Mouse (Mus musculus) E14TG2a.4 (cell line): Measurements from ENCODE around the gene Caskin1.

ENCODE experiments used
- H3K27me3 ChIP-seq: 2 replicates; pipeline ENCODE4 v1.6.1; 2014; ENCODE audit warnings: low read length, control low read depth; ENCODE audit not compliant: insufficient read depth
- H3K36me3 ChIP-seq: 2 replicates; pipeline ENCODE4 v1.6.1; 2014; ENCODE audit warnings: low read length, control low read depth; ENCODE audit not compliant: insufficient read depth
- H3K4me1 ChIP-seq: replicated peaks from 2 replicates; pipeline ENCODE4 v1.6.1; 2014; ENCODE audit warnings: low read depth, low read length, control low read depth
- H3K4me3 ChIP-seq: replicated peaks from 2 replicates; pipeline ENCODE4 v1.5.1; 2014; ENCODE audit warnings: mild to moderate bottlenecking, low read length
- H3K9me3 ChIP-seq: 2 replicates; pipeline ENCODE4 v1.6.1; 2014; ENCODE audit warnings: low read length, control low read depth
- CTCF ChIP-seq: conservative IDR thresholded peaks from 2 replicates; pipeline ENCODE4 v1.5.1; 2014; ENCODE audit warnings: low read length
- NANOG ChIP-seq: IDR thresholded peaks from 2 replicates; pipeline ENCODE4 v1.6.1; 2014; ENCODE audit warnings: borderline replicate concordance, low read length, mixed read lengths
- POU5F1 ChIP-seq: IDR thresholded peaks from 2 replicates; pipeline ENCODE4 v1.6.1; 2014; ENCODE audit warnings: low read length, borderline replicate concordance

Gene Caskin1

DNA sequence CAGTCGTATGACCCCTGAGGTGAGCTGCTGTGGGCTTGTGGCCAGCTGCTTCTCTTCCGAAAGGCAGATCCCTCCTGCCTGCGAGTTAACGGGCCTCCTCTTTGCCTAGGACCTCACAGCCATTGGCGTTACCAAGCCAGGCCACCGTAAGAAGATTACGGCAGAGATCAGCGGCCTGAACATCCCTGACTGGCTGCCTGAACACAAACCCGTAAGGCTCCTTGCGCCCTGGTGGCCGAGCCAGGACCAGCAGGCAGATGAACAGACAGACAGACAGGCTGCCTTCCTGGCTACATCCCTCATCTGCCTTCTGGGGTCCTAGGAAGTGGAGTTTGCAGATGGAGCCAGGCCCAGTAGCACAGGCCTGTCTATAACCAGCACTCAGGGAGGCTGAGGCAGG lies 13.8 kb downstream of the Caskin1 start:
- Histone ChIP-seq H3K9me3 (no peaks in the 10 kb centered on the region), H3K4me3 (no peak overlapping the region), H3K4me1 (peaks cover 42% of the 10 kb centered on the region), H3K36me3 (no peaks in the 10 kb centered on the region), H3K27me3 (peaks cover 46% of the 10 kb centered on the region)
- TF ChIP-seq CTCF = peak; percentile 40
- no peak for TF ChIP-seq POU5F1
- no peak for TF ChIP-seq NANOG

DNA sequence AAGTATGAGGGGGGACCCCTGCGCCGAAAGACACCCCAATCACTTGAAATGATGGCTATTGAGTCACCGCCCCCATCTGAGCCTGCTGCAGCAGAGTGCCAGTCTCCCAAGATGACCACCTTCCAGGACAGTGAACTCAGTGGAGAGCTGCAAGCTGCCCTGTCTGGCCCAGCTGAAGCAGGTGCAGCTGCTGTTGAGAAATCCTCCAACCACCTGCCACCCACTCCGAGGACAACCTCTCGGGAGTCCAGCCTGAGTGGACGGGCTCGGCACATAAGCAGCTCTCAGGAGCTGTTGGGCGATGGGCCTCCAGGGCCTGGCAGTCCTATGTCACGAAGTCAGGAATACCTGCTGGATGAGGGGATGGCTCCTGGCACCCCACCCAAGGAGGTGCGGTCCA lies 15.7 kb downstream of the Caskin1 start:
- Histone ChIP-seq H3K4me3 (peak overlapping the region; percentile 64), H3K9me3 (no peaks in the 10 kb centered on the region), H3K27me3 (peaks cover 48% of the 10 kb centered on the region), H3K36me3 (peaks cover 15% of the 10 kb centered on the region), H3K4me1 (peaks cover 60% of the 10 kb centered on the region)
- TF ChIP-seq CTCF (no peak), NANOG (no peak), POU5F1 (no peak)

- no peaks in the 10 kb centered on the region for H3K9me3 ChIP-seq
- H3K27me3 ChIP-seq = peaks cover 48% of the 10 kb centered on the region
- H3K4me1 ChIP-seq = peaks cover 61% of the 10 kb centered on the region
- H3K36me3 ChIP-seq = peaks cover 28% of the 10 kb centered on the region
- TF ChIP-seq NANOG = no peak
- no peak for TF ChIP-seq CTCF
- TF ChIP-seq POU5F1 = no peak
- peak overlapping the region; percentile 64 for H3K4me3 ChIP-seq
Measured at GRCm38 (mm10) chr17:24505286-24505955, 17.0 kb downstream of the Caskin1 start.

DNA sequence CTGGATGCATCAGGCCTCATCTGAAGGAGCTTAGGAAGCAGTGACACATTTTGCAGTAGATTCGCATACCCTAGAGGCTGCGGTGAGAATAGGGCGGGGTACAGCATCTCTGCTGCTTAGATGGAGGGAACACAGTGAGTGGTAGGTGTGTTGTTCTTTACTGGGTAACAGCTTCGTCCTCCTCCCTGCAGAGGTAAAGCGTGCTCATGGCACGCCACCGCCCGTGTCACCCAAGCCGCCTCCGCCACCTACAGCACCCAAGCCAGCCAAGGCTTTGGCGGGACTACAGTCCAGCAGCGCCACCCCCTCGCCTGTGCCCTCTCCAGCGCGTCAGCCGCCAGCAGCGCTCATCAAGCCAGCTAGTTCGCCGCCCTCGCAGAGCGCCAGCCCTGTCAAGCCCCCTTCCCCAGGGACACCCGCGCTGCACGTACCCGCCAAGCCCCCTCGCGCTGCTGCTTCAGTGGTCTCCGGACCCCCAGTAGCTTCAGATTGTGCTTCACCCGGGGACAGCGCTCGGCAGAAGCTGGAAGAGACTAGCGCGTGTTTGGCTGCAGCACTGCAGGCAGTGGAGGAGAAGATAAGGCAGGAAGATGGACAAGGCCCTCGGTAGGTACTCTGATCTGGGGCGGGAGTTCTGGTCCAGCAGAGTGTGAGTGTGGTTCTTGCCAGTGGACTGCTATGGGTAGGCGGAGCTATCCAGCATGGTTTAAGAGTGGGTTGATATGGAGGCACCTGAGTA lies 18.1 kb downstream of the Caskin1 start:
- Histone ChIP-seq H3K27me3 (peaks cover 48% of the 10 kb centered on the region), H3K4me3 (peak overlapping the region; percentile 72), H3K36me3 (peaks cover 39% of the 10 kb centered on the region), H3K4me1 (peaks cover 61% of the 10 kb centered on the region), H3K9me3 (no peaks in the 10 kb centered on the region)
- TF ChIP-seq CTCF (no peak), POU5F1 (no peak), NANOG (no peak)

DNA sequence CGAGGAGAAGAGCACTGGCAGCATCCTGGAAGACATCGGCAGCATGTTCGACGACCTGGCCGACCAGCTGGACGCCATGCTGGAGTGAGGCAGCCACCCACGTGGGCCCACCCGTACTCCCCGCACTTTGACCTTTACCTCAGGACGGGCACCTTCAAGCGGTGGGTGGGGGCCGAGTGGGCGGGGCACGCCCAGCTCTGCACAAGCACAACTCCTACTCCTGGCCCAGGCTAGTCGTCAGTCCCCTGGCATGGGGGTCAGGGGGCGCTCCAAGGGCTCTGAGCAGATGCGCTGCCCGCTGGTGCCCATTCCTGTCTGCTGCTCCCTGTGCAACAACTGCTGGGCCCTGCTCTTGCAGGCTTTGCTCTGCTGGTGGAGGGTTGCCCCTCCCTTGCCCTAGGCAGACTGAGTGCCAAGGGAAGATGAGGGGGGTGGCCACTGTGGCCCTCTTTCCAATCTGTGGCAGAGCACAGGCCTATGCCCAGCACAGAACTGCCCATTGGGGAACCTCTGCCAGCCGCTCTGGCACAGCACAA lies 18.8 kb downstream of the Caskin1 start:
- Histone ChIP-seq H3K27me3 (peaks cover 48% of the 10 kb centered on the region), H3K4me1 (peaks cover 54% of the 10 kb centered on the region), H3K9me3 (no peaks in the 10 kb centered on the region), H3K36me3 (peaks cover 46% of the 10 kb centered on the region), H3K4me3 (peak overlapping the region; percentile 72)
- TF ChIP-seq NANOG (no peak), CTCF (no peak), POU5F1 (no peak)

GRCm38 (mm10) chr17:24507806-24508460 lies 19.5 kb downstream of the Caskin1 start:
- peaks cover 52% of the 10 kb centered on the region for H3K4me1 ChIP-seq
- H3K4me3 ChIP-seq = no peak overlapping the region
- H3K36me3 ChIP-seq = peaks cover 52% of the 10 kb centered on the region
- TF ChIP-seq NANOG (no peak), CTCF (no peak), POU5F1 (no peak)
- peaks cover 45% of the 10 kb centered on the region for H3K27me3 ChIP-seq
- no peaks in the 10 kb centered on the region for H3K9me3 ChIP-seq

GRCm38 (mm10) chr17:24513609-24514008 lies 25.2 kb downstream of the Caskin1 start:
- Histone ChIP-seq H3K9me3 (no peaks in the 10 kb centered on the region), H3K4me3 (0 out of 2 replicates have a peak overlapping the region, but pooled peaks have one; percentile 45), H3K4me1 (peaks cover 46% of the 10 kb centered on the region), H3K36me3 (peaks cover 98% of the 10 kb centered on the region), H3K27me3 (no peaks in the 10 kb centered on the region)
- TF ChIP-seq CTCF = peak; percentile 73
- no peak for TF ChIP-seq NANOG

DNA sequence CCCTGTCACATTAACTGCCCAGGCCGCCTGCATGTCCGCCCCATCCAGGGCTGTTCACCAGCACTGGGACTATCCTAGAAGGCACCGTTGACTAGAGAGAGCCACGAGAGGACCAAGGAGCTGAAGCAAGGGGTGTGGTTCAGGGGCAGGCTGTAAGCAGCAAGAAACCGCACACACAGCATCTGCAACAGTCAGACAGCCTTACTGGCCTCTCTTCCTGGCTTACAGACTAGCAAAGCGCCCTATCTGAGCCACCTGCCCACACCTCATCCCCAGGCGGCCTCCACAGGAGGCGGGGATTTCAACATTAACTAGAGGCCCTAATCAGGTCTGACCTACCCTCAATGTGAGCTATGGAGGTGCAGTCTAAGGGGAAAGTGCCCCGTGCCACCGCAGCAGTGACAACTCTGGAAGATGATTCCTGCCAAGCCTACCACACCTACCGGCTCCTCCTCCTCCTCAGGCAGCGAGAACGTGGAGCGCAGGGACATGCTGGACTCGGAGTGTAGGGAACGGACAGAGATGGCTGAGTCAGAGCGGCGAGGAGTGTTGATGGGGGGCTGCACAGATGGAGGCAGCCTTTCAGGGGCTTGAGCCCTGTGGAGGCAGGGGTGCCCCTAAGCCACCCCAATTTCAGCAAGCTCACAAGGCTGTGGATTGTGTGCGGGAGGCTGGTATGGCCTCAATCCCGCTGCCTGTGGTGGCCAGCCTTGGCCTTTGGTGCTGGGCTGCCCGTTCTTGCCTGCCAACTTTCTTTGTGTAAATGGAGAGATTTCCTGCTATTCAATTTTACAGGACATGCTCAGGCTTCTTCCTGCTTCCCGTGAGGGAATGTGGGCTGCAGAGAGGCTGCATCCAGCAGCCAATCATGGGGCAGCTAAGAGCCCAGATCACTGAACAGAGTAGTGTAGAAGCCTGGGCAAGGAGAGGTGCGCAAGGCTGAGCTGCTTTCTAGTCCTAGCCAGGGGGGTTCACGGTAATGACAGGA lies 26.2 kb downstream of the Caskin1 start:
- peaks cover 98% of the 10 kb centered on the region for H3K36me3 ChIP-seq
- H3K27me3 ChIP-seq = no peaks in the 10 kb centered on the region
- H3K4me3 ChIP-seq = peak overlapping the region; percentile 45
- TF ChIP-seq CTCF (no peak), NANOG (no peak), POU5F1 (no peak)
- no peaks in the 10 kb centered on the region for H3K9me3 ChIP-seq
- H3K4me1 ChIP-seq = peaks cover 42% of the 10 kb centered on the region
